In genomic region chr10:59790291-59790929, GRCm38 (mm10) we compare ENCODE assay signal across 16 mouse cellular contexts.
"Had no signal": no experiment of that assay in that cellular context is flagged by ENCODE, and none has a peak within 500 bp of the region (broad histone marks: within the 10 kb centered on the region; RNA-seq: fewer than 3 reads in every experiment).

No protein-coding gene starts in this region.

- H3K9ac ChIP-seq: limb, embryonic 15.5 days; liver, embryonic 12.5 days; lung, embryonic 14.5 days; midbrain, embryonic 13.5 days; neural tube, embryonic 15.5 days had no signal

- H3K4me2 ChIP-seq: limb, embryonic 15.5 days; liver, embryonic 12.5 days; lung, embryonic 14.5 days; midbrain, embryonic 13.5 days; neural tube, embryonic 15.5 days had no signal

- H3K9me3 ChIP-seq: limb, embryonic 15.5 days; liver, embryonic 12.5 days; midbrain, embryonic 13.5 days; neural tube, embryonic 15.5 days had no signal

- H3K4me3 ChIP-seq: limb, embryonic 15.5 days; liver, embryonic 12.5 days; midbrain, embryonic 13.5 days; myocyte; neural tube, embryonic 15.5 days had no signal

- H3K4me1 ChIP-seq: limb, embryonic 15.5 days had no signal

- H3K27me3 ChIP-seq: limb, embryonic 15.5 days; liver, embryonic 12.5 days; midbrain, embryonic 13.5 days; neural tube, embryonic 15.5 days had no signal

- DNase-seq: kidney, postnatal 36 days; layer of hippocampus, adult 9-11 months; layer of hippocampus, postnatal 36 days; lung, embryonic 14.5 days; lung, postnatal 10 days; right cerebral cortex, adult 18-20 months; right cerebral cortex, postnatal 25 days; thymus, adult 18-20 months; thymus, postnatal 14 days had no signal

- H3K27ac ChIP-seq: limb, embryonic 15.5 days; liver, embryonic 12.5 days; macrophage; midbrain, embryonic 13.5 days; neural tube, embryonic 15.5 days had no signal

- ATAC-seq: intestine, embryonic 16.5 days; liver, embryonic 12.5 days; midbrain, embryonic 13.5 days had no signal
